Mouse (Mus musculus) embryo, embryonic 10 days (tissue): Measurements from ENCODE around the gene Dbx1.

Source experiments
- DNase-seq: peaks from one replicate; pipeline ENCODE4 v3.0.0-alpha.2; 2015; ENCODE audit warnings: low spot score

The Dbx1 gene

GRCm38 (mm10) chr7:49632391-49632790 lies 4.3 kb downstream of the Dbx1 start:
- DNase-seq, result no peak

GRCm38 (mm10) chr7:49631885-49632284 lies 4.8 kb downstream of the Dbx1 start:
- no peak for DNase-seq

- no peak for DNase-seq
Observed at GRCm38 (mm10) chr7:49620160-49620559, 16.5 kb downstream of the Dbx1 start.

- DNase-seq, result peak; percentile 39
Observed at GRCm38 (mm10) chr7:49617087-49617486, 19.6 kb downstream of the Dbx1 start.

- peak; percentile 87 for DNase-seq
Observed at GRCm38 (mm10) chr7:49616258-49616735, 20.4 kb downstream of the Dbx1 start.

GRCm38 (mm10) chr7:49604965-49605795 lies 31.5 kb downstream of the Dbx1 start:
- DNase-seq, result no peak

GRCm38 (mm10) chr7:49604244-49604643 lies 32.4 kb downstream of the Dbx1 start:
- DNase-seq, result no peak

- DNase-seq, result peak; percentile 86
Observed at GRCm38 (mm10) chr7:49601191-49601975, 35.3 kb downstream of the Dbx1 start.

GRCm38 (mm10) chr7:49599950-49600349 lies 36.7 kb downstream of the Dbx1 start:
- no peak for DNase-seq

GRCm38 (mm10) chr7:49598225-49598624 lies 38.4 kb downstream of the Dbx1 start:
- DNase-seq, result no peak

- no peak for DNase-seq
Observed at GRCm38 (mm10) chr7:49597776-49598175, 38.9 kb downstream of the Dbx1 start.

GRCm38 (mm10) chr7:49589635-49590034 lies 47.0 kb downstream of the Dbx1 start:
- DNase-seq, result no peak

- no peak for DNase-seq
Observed at GRCm38 (mm10) chr7:49586530-49587120, 50.0 kb downstream of the Dbx1 start.

- DNase-seq, result no peak
Observed at GRCm38 (mm10) chr7:49583176-49583575, 53.5 kb downstream of the Dbx1 start.

- DNase-seq, result no peak
Observed at GRCm38 (mm10) chr7:49582551-49582950, 54.1 kb downstream of the Dbx1 start.

- DNase-seq, result no peak
Observed at GRCm38 (mm10) chr7:49581951-49582350, 54.7 kb downstream of the Dbx1 start.
